ENCODE assay signal across 14 mouse cellular contexts in genomic region chr10:116750895-116751294, GRCm38 (mm10).
DNase-seq lines count a peak whose midpoint lies in the region; ATAC-seq lines count a peak whose summit lies in the region.
"Had no signal": no experiment of that assay in that cellular context is flagged by ENCODE, and none has a peak within 500 bp of the region (broad histone marks: within the 10 kb centered on the region; RNA-seq: fewer than 3 reads in every experiment).

No protein-coding gene starts in this region.

- H3K9ac ChIP-seq in heart, embryonic 13.5 days: no peak overlapping the region
- H3K9ac ChIP-seq: midbrain, embryonic 13.5 days; neural tube, embryonic 13.5 days had no signal

- peak overlapping the region; percentile 56 for H3K4me2 ChIP-seq in heart, embryonic 13.5 days
- H3K4me2 ChIP-seq: midbrain, embryonic 13.5 days; neural tube, embryonic 13.5 days had no signal

- DNase-seq in kidney, adult 11 months: peak; percentile 21
- no peak for DNase-seq in kidney, postnatal 4 days
- DNase-seq in kidney, postnatal 25 days: peak; percentile 6 to 49
- DNase-seq in lung, postnatal 36 days: peak; percentile 64
- DNase-seq in thymus, postnatal 4 days: no peak
- DNase-seq in gastrocnemius, adult 8-10 months (ENCODE audit: low spot score in 2 of 2): no peak
- DNase-seq in right cerebral cortex, postnatal 14 days: no peak
- DNase-seq: B cell, adult 2 months; gastrocnemius, postnatal 25 days; right cerebral cortex, adult 18-20 months had no signal

- H3K4me3 ChIP-seq in heart, embryonic 13.5 days: peak overlapping the region; percentile 8; the same call in 1 of the 2 replicates
- H3K4me3 ChIP-seq: forebrain, embryonic 10.5 days; midbrain, embryonic 13.5 days; neural tube, embryonic 13.5 days had no signal

- peak overlapping the region; percentile 38 for H3K27ac ChIP-seq in heart, embryonic 13.5 days (replicated peaks)
- H3K27ac ChIP-seq: forebrain, embryonic 10.5 days; midbrain, embryonic 13.5 days; neural tube, embryonic 13.5 days had no signal

- H3K27me3 ChIP-seq in heart, embryonic 13.5 days (replicated peaks): peaks cover 3% of the 10 kb centered on the region; the same call in 1 of the 2 replicates
- H3K27me3 ChIP-seq: midbrain, embryonic 13.5 days; neural tube, embryonic 13.5 days had no signal

- peaks cover 28% of the 10 kb centered on the region for H3K4me1 ChIP-seq in heart, embryonic 13.5 days

- 0 out of 2 replicates have a peak, but pooled peaks have one; percentile 19 for ATAC-seq in heart, embryonic 13.5 days (ENCODE audit: extremely low read depth, insufficient number of reproducible peaks, low FRiP score, low TSS enrichment)
- ATAC-seq: midbrain, embryonic 13.5 days had no signal

- no peaks in the 10 kb centered on the region for H3K9me3 ChIP-seq in heart, embryonic 13.5 days
- H3K9me3 ChIP-seq: forebrain, embryonic 10.5 days; midbrain, embryonic 13.5 days; neural tube, embryonic 13.5 days had no signal

- WGBS in heart, embryonic 13.5 days: 12% methylated on average over 14 of the region's 14 CpGs

- no peaks in the 10 kb centered on the region for H3K36me3 ChIP-seq in heart, embryonic 13.5 days
- H3K36me3 ChIP-seq: forebrain, embryonic 10.5 days; midbrain, embryonic 13.5 days; neural tube, embryonic 13.5 days had no signal

Comparison
In these comparisons a context has a peak if more than half of its experiments do, and no peak if none do; other contexts are left out.
1. DNase-seq: peak in kidney, adult 11 months (single experiment), kidney, postnatal 25 days (2 of 2) and lung, postnatal 36 days (single experiment); none in kidney, postnatal 4 days (0 of 2), thymus, postnatal 4 days (single experiment), gastrocnemius, adult 8-10 months (0 of 2) and right cerebral cortex, postnatal 14 days (single experiment).